Mouse (Mus musculus): ENCODE data around the gene Irgm1.
"Not testable (repeated sequence)": the region's sequence is repeated elsewhere in the genome, so short reads cannot be mapped to it uniquely, and the experiment has no call there.

Gene Irgm1

GRCm38 (mm10) chr11:48871201-48871772 lies at the start of gene Irgm1:
Irgm1 (minus strand) TSS chr11:48871683.
- DNase-seq = peak; percentile 31 to 33

GRCm38 (mm10) chr11:48918380-48918779 lies 46.9 kb upstream of the Irgm1 start:
- DNase-seq = no peak

- DNase-seq = no peak
Observed at GRCm38 (mm10) chr11:48913611-48914010, 42.1 kb upstream of the Irgm1 start.

GRCm38 (mm10) chr11:48908459-48908858 lies 37.0 kb upstream of the Irgm1 start:
- DNase-seq = no peak

- no peak for DNase-seq
Observed at GRCm38 (mm10) chr11:48902021-48902420, 30.5 kb upstream of the Irgm1 start, which contains the start of gene Gm5431. Gm5431 (minus strand) TSS chr11:48902214.

GRCm38 (mm10) chr11:48901567-48901930 lies 30.1 kb upstream of the Irgm1 start:
- not testable (repeated sequence) for DNase-seq

- DNase-seq = not testable (repeated sequence)
Observed at GRCm38 (mm10) chr11:48900654-48901566, 29.4 kb upstream of the Irgm1 start.

GRCm38 (mm10) chr11:48898812-48899431 lies 27.4 kb upstream of the Irgm1 start:
- no peak for DNase-seq

- no peak for DNase-seq
Observed at GRCm38 (mm10) chr11:48876680-48877079, 5.2 kb upstream of the Irgm1 start.

GRCm38 (mm10) chr11:48875343-48875837 lies 3.9 kb upstream of the Irgm1 start:
- DNase-seq = not testable (repeated sequence)

GRCm38 (mm10) chr11:48874465-48874864 lies 3.0 kb upstream of the Irgm1 start:
- peak; percentile 31 to 48 for DNase-seq

GRCm38 (mm10) chr11:48873591-48874290 lies 2.3 kb upstream of the Irgm1 start:
- DNase-seq = no peak

- DNase-seq = no peak
Observed at GRCm38 (mm10) chr11:48872695-48873300, 1.3 kb upstream of the Irgm1 start.

- DNase-seq = peak in 1 of 2 experiments; percentile 24
Observed at GRCm38 (mm10) chr11:48871817-48872541, 496 bp upstream of the Irgm1 start.

GRCm38 (mm10) chr11:48870781-48871180 lies 702 bp downstream of the Irgm1 start:
- no peak for DNase-seq

- DNase-seq = no peak
Observed at GRCm38 (mm10) chr11:48869380-48870110, 1.9 kb downstream of the Irgm1 start.

GRCm38 (mm10) chr11:48866481-48866880 lies 5.0 kb downstream of the Irgm1 start:
- DNase-seq = no peak

GRCm38 (mm10) chr11:48863808-48864207 lies 7.7 kb downstream of the Irgm1 start:
- no peak for DNase-seq

GRCm38 (mm10) chr11:48862784-48863319 lies 8.6 kb downstream of the Irgm1 start:
- no peak for DNase-seq

- DNase-seq = peak in 1 of 2 experiments; percentile 71
Observed at GRCm38 (mm10) chr11:48859014-48859413, 12.5 kb downstream of the Irgm1 start.

Measured in cerebellum, postnatal 36 days (tissue).